Mouse (Mus musculus) layer of hippocampus, adult 11-12 months (tissue): ENCODE measurements at regions not wholly inside any gene's neighbourhood (a gene's known extent, or its start where the extent isn't known, plus 50 kb on each side); places are given as distances from the start of the nearest gene placed in this dataset.

Experiments used
- DNase-seq: peaks from one replicate; pipeline ENCODE4 v3.0.0; 2022; ENCODE audit warnings: low spot score

DNA sequence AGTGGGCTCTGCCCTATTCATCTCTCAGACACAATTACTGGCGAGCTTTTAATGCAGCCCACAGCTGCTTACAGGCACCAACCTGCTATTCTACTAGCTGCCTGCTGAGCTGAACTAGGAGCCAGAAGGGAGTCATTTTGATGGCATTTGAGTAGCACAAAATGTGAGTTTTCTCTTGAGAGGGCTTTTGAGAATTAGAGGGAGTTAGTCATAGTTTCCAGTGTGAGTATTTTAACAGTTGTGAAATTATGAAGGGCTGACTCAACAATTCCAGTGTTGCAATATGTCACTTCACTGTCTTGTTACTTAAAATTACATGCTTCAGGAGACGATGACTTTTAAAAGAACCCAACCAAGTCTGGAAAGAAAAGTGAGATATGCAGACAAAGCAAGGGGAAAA, 54.4 kb upstream of the Ly86 start:
- DNase-seq = peak; percentile 23

DNA sequence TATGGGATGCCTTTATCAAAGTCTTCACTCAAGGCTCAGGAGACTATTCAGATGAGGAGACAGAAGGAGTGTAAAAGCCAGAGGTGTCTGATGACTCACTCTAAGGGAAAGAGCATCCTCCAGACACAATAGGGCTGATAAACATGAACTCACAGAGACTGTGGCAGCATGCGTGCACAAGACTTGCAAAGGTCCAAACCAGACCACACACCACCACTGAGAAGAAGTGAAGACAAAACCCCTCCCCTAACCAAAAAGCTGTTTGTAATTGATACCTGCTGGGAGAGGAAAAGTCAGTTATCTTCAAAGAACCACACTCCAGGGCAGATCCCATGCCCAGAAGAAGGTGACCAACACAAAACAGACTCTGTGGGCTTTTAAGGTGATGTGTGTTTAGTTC, 56.0 kb upstream of the Ly86 start:
- no peak for DNase-seq

DNA sequence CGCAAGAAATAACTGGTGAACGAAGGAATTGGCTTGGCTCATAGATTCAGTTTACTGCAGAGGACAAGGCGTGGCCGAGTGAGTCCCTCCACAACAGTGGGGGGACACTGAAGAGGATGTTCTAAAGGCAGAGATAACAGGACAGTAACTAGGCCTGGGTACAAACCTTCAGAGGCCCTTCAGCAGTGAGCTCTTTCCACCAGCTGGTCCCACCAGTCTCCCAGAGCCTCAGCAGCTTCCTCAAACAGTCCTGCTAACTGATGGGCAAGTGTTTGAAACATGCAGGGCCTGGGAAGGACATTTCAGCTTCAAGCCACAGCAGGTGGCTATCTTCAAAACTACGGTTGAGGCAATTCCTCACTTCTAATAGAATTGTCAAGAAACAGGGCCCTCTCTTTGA, 62.5 kb upstream of the Ly86 start:
- DNase-seq = no peak

DNA sequence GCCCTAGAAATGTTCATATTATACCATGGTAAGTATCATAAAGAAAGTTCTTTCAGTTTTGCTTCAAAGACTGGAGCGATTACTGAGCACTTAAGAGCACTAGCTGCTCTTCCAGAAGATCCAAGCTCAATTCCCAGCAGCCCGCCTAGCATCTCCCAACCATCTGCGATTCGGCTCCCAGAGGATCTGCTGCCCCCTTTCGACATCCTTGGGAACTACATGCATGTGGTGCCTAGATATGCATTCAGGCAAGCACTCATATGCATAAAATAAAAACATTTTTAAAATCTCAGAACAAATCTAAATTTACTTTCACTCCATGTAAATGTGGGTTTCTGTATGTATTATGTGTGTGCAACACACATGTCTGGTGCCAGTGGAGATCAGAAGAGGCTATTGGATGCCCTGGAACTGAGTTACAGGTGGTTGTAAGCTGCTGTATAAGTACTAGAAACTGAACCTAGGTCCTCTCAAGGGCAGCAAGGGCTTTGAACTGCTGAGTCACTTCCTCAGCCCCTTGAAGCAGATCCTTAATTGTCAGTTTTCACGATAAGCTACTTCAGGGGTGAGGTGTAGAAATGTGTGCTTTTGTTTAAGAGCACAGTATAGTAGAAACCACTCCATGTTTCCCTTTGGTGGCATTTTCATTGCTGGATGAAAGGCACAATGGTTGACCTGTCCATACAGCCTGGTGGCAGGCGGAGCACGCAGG, 65.8 kb upstream of the Ly86 start:
- DNase-seq = no peak

DNA sequence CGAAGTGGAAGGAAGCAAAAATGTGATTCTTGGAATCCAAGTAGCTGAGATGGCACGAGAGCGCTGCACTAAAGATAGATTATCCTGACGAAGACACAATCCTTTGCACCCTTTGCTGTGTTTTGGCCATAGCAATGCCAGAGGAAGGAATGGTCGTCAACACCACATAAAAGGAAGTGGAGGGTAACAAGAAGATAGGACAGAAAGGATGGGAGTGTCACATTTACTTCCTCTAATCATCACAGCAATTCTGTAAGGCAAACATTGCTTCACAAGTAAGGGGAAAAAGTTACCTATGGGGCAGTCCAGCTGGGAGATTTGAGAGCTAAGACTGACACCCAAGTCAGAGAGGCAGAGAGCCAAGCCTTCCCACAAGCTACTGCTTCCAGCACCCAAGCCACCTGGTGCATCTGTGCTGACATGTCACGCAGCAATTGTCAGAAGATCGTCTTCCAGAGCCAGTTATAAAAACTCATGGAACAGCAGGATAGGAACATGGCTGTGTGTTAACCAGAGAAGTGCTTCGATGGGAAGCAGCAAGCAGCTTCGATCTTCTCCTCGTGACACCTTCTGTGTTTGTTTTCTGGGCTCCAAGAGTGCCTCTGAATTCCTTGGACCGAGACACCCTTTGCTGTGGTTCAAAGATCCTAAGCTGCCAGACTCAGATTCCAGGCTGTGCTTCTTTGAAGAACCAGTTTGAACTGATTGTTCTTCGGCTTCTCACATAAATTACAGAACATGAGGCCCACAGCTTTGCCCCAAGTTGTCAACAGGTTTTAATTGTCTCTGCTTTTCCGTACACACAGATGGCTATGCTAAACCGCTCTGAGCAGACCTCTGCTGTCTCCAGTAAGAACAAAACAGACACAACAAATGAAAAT, 95.2 kb upstream of the Ly86 start:
- DNase-seq = peak; percentile 51

DNA sequence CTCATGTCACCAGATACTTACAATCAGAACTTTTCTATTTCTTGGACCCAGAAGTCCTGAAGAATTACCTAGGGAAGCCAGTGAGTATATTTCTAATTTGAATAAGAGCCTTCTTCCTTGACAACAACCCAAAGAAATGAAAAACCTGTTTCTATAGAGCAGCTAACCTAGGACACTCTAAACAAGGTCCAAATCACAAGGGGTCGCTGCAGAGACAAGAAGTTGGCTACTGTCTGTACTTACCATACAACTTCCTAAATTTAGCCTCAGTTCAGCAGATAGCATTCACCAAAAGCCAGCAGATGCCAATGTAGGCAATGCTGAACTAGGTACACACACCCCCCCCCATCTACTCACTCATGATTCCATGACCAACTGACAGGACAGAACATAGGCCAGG, 96.3 kb upstream of the Ly86 start:
- no peak for DNase-seq

DNA sequence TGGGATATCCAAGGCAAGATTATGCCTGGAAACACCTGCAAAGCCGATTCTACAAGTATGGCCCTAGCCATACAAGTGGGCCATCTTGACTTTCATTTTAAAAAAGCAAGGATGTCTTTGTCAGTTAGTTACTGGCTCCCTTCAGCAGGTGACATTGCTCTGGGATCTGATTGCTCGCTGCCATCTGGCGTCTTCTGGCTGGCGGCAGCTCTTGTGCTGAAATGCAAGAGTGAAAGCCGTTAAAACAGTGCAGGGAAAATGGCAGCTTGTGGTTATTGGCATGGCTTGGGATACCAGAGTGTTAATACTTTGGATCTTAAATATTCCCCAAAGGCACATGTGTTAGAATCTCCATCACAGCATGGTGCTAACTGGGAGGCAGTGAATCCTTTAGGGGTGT, 105.0 kb upstream of the Ly86 start:
- DNase-seq = no peak

DNA sequence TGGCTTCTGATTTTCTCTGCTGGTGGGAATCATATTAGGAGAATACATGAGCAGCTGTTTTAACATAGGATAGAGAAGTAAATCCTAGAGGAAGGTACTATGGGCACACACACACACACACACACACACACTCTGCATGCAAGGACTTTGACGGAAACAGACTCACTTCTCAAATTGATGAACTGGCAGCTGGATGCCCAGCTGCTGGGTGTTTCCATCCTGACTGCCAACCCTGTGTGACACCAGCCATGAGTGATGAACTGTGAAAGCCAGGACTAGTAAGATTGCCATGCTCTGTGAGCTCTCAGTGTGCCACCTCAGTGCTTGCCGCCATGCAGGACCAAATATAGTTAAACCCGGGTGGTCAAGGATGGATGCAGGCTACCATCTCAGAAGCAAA, 107.7 kb upstream of the Ly86 start:
- DNase-seq = no peak

DNA sequence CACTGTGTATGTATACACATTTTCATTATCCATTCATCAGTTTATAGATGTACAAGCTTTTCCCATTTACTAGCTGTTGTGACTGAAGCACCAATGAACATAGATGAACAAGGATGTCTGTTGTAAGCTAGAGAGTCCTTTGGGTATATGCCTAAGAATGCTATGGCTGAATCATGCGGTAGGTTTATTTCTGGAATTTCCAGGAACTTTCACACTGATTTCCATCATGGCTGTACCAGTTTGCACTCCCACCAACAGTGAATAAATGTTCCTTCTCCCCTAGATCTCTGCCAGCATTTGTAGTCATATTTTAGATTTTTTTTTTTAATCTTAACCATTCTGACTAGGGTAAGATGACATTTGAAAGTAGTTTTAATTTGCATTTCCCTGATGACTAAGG, 119.2 kb upstream of the Ly86 start:
- no peak for DNase-seq

DNA sequence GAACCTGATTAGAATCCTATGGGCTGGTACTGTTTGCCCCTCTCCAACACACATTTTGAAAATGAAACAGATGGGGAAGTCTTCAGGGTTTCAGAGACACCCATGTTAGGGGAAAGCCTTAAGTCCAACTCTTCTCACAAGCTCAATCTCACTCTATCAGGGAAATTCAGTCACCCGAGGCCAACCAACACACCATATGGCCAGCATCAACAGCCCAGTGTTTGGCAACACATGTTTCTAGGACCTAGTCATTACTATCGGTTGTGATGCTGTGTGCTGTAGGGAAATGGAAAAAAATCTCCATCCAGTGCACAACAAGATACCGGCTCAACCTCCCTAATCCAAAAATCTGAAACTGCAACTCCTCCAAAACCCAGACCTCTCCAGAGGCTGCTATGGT, 124.6 kb upstream of the Ly86 start:
- DNase-seq = no peak

DNA sequence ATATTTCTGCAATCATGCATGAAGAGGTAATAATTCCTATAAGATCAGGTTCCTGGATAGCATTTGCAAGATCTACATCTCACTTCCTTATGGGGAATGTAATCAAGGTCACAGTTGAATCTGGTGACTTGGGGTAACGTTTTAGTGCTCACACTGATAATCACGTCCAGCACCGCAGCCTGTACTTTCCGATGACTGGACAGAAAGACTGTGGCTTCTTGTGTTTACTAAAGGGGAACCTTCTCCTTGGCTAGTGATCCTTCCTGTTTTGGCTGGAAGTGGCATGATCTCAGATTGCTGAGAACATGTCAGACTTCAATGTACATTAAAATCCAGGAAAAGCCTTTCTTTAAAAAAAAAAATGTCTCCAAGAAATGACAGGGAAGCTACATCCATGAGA, 126.4 kb upstream of the Ly86 start:
- no peak for DNase-seq

DNA sequence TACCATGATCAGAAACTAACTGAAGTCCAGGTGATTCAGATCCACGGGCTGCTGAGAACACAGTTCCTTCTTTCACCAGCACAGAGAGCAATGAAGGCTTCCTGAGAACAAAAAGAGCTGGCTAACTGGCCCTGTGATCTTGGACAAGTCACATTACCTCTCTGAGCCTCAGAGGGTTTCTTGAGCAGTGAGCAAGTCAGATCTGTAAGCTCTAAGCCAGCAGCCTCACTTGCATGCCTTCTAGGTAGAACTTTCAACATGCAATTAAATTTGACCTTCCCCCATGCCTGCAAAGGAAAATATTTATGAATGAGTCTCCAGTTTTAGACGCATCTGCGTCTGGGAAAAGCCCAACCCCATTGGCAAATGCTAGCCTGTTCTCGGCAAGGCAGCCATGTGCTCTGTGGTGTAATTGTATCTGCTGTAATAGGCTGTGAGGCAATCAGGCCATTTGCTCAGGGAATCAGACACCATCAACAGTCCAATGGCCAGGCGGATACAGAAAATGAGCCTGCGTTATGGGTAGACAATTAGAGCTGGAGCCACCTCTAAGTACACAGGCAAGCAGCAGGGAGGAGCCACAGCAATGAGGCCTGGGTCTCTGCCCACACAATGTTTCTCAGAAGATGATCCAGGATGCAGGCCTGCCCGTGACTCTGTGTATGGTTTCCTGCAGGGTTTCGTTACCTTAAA, 130.3 kb upstream of the Ly86 start:
- peak; percentile 13 for DNase-seq

DNA sequence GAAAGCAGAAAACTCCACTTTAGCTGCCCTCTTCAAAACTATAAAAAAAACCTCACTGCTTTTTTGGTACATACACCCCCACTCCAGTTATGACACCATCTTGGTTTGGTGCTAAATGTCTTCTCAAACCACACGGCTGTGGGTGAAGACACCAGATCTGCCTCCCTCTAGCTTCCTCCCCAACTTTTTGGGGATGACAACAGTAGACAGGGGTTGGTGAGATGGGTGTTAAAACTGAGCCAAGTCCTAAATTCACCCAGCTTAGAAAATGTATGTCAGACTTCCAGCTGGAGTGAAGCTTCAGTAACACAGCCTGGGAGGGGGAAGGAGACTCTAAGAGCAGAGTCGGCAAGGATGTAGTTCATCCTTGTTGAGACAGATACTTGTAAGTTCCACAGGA, 147.1 kb upstream of the F13a1 start:
- DNase-seq = no peak

DNA sequence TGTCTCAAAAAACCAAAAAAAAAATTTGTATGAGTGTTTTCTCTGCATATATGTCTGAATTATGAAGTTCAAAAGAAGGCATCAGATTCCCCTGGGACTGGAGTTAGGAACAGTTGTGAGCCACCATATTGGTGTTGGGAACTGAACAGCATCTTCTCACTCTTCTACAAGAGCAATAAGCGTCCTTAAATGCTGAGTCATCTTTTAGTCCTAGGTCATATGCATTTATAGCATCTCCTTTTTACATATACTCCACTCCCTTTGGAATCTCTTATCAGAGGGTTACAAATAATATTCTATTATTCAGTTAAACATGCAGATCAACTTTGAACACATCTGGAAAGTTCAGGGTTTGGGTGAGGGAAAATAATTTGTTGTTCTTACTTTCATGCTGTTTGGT, 145.8 kb upstream of the F13a1 start:
- no peak for DNase-seq

DNA sequence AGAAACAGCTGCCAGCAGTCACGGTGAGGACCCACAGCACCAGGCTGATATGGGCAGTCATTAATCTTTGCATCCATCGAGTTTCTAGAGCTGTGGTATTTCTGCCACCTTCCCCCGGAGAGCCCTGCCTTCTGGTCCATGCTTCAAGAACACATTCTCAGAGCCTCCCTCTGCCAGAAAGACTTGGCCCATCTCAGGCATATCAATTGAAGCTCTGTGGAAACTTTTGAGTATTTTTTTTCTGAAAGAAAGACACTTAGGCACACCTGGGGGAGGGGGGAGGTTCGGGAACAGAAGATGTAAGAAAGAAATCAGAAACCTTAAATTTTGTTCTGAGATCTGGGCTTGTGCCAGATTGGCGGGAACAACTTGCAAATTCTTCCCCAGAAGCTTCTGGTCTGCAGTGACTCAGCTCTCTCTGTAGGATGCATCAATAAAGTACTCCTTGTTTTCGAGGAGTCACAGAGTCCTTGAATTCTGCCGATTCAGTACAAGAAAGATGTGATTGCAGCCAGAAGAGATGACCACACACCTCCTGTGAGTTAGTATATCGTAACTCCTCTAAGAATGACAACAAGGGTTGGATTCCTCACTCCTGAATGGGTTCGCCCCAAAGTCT, 131.2 kb upstream of the F13a1 start:
- peak; percentile 25 for DNase-seq

DNA sequence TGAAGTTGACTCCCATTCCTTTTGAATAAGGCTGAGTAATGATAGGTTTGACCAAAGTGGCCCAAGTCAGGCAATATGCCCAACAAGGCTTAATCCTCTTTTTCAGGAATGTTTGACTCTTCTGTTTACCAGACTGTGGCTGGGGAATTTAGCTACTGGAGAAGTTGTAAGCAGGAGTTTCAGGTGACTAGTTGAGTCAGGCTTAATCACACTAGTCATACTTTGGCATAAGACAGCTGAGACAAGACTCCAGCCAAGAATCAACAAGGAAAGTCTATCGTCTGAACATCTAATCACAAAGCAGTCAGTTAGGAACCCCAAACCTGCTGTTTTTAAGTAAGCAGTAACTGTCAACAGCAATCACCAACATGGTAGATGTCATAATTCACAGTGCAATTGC, 126.5 kb upstream of the F13a1 start:
- no peak for DNase-seq

DNA sequence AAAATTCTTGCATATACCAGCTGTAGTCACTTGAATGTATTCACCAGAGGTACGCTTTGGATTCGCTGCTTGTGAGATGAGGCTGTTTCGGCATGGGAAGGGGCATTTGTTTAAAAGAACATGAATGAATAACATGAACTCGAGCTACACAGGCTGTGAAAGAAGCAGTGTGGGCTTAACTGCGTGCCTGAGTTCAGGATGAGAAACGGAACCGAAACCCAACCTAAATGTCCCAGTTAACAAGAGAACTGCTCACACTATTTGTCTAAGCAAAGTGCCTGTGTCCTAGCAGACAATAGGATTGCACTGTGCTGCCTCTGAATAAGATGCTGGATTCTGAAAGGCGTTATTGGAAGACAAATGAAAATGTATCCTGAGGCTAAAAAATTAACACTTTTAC, 126.0 kb upstream of the F13a1 start:
- DNase-seq = no peak

DNA sequence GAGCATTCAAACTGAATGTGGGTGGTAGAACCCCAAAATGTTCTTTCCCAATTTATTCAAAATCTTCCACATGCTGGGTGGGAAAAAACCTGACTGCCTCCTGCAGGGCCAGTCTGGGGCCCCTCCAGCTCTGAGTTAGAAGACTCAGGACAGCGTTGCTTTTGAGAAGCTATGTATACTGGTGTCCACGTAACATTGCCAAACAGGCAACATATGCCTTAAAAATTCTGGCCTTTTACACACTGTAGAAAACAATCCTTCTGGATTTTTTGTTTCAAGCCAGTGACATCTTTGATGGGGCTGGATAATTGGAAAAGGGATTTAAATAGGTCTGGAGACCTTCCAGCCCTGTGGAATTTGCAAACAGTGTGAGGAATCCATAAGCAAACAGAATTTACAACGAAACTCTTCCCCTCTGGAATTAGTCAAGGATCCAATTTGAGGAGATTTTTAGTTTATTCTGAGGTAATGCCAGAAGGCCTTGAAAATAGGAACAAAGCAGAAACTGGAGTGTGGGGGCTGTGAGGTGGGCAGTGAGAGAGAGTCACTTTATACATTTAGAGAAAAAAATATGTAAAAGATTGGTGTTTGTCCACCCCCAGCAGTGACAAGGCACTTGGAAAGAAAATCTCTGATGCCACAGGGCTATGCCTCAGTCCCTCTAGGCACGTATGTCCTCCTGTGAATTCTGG, 108.9 kb upstream of the F13a1 start:
- peak; percentile 11 for DNase-seq

DNA sequence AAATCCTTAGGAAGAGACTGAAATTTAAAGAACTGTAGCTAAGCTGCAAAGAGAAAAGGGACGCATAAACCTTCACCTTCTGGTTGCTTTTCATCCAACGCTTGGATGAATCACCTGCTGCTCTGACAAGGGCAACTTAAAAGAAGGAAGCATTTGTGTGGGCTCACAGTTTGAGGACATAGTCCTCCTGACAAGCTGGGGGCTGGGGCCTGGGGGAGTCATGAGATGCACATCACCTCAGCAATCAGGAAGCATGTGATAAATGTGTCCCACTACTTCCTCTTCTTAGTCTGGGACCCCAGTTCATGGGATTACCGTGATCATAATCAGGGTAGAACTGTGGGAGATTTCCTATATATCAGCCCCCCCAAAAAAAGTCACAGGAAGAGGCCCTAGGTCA, 107.8 kb upstream of the F13a1 start:
- DNase-seq = no peak

DNA sequence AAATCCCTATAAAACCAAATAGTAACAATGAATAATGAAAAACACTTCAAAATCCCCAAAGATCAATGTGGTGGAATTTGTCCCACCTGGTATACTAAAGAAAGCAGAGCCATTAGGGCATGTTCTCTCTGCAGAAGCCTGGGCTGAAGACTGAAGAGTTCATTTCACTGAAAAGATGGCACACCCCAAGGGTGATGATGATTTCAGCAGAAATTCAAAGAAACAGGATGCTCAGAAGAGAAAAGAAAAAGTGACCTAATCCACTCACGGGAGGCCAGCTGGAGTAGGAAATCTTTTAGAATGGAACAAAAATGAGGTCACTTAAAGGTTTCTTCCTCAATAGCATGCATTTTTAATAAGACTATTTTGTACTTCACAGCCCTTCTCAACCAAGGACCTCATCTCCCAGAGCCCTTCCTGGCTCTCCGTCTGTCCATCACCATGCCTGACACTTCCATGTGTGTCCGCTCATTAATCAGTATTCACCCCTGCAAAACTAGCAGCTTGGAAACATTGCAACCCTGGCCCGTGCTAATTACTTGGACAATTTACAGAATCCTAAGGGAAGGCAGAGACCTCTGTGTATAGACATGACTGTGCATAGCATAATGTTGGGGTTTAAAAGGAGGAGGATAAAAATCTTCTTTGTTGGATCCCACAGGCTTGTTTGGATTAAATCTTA, 101.9 kb upstream of the F13a1 start:
- no peak for DNase-seq

DNA sequence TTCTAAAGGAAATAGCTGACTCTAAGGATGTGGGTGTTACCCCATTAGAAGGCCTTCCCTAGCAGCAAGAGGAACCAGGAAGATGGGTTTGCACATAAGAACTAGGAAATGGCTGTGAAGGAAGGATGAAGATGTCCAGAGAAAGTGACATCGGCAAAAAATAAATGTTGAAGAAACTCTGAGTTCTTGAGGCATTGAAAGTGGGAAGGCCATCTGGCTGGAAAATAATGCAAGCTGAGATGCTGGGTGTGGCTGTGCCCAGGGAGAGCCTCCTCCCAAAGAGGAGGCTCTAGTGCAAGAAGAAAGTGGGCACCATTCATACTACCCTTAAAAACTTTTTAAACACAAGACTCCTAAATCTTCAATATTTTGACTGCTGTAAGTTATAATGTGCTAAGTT, 99.9 kb upstream of the F13a1 start:
- DNase-seq = no peak
